Mouse (Mus musculus) ES-E14 (cell line): ENCODE measurements at regions not wholly inside any gene's neighbourhood (a gene's known extent, or its start where the extent isn't known, plus 50 kb on each side); places are given as distances from the start of the nearest gene placed in this dataset.

ENCODE experiments used
- HCFC1 ChIP-seq: IDR thresholded peaks from 2 replicates; pipeline ENCODE4 v1.6.1; 2012; ENCODE audit warnings: low read length, inconsistent platforms, borderline replicate concordance; ENCODE audit not compliant: insufficient read depth
- ZC3H11A ChIP-seq: IDR thresholded peaks from 2 replicates; pipeline ENCODE4 v1.6.1; 2012; ENCODE audit warnings: low read depth, mild to moderate bottlenecking, inconsistent platforms, low read length, borderline replicate concordance

DNA sequence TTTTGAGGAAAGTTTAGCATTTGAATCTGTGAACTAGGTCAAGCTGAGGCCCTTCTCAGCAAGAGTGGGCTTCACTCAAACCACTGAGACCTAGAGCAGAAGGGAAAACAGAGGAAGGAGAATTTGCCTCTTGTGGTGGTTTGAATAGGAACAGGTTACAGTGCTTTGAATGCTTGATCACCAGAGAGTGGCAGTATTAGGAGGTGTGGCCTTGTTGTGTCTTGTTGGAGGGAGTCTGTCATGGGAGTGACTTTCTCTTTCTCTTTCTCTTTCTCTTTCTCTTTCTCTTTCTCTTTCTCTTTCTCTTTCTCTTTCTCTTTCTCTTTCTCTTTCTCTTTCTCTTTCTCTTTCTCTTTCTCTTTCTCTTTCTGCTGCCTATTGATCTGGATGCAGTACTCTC lies 94.0 kb upstream of the Ralgapa2 start:
- TF ChIP-seq ZC3H11A (no peak), HCFC1 (no peak)
